Mouse (Mus musculus): ENCODE results near the gene Gins1.

- TF ChIP-seq CTCF (IDR thresholded peaks at IDR 0.05; ENCODE audit: low read depth, low read length) (no peak), POLR2A (IDR thresholded peaks at IDR 0.05; ENCODE audit: insufficient read depth, low read length) (no peak)
These were observed 35.8 kb upstream of the Gins1 start for GRCm38 (mm10) chr2:150869446-150869845.
